Mouse (Mus musculus) E14TG2a.4 (cell line): ENCODE measurements at regions not wholly inside any gene's neighbourhood (a gene's known extent, or its start where the extent isn't known, plus 50 kb on each side); places are given as distances from the start of the nearest gene placed in this dataset.

Source experiments
- CTCF ChIP-seq: conservative IDR thresholded peaks from 2 replicates; pipeline ENCODE4 v1.5.1; 2014; ENCODE audit warnings: low read length
- NANOG ChIP-seq: IDR thresholded peaks from 2 replicates; pipeline ENCODE4 v1.6.1; 2014; ENCODE audit warnings: borderline replicate concordance, low read length, mixed read lengths
- POU5F1 ChIP-seq: IDR thresholded peaks from 2 replicates; pipeline ENCODE4 v1.6.1; 2014; ENCODE audit warnings: low read length, borderline replicate concordance

- TF ChIP-seq CTCF (no peak), NANOG (no peak), POU5F1 (no peak)
Observed at GRCm38 (mm10) chr2:72629691-72630461, 153.9 kb downstream of the Cdca7 start.
